Mouse (Mus musculus) stomach, postnatal 0 days (tissue): ENCODE data around the gene Gm5141. TPM values are rescaled to one million over a fixed set of nuclear protein-coding genes. Genes with fewer than 3 reads are reported as not detected.
"Not testable (repeated sequence)": the region's sequence is repeated elsewhere in the genome, so short reads cannot be mapped to it uniquely, and the experiment has no call there.

Experiments used
- ATAC-seq: fragments of 200-750 bp; cut with Nextera tagmentation; 2 replicates; pipeline ENCODE4 v1.8.0; 2017; ENCODE audit not compliant: low FRiP score, low TSS enrichment
- DNase-seq: peaks from one replicate; pipeline ENCODE4 v3.0.0-alpha.2; 2016; ENCODE audit warnings: low spot score
- H3K27ac ChIP-seq: fragments of 300-500 bp; sonication (generic); replicated peaks from 2 replicates; pipeline ENCODE4 v1.5.1; 2014; ENCODE audit warnings: mild to moderate bottlenecking, control low read depth
- H3K27me3 ChIP-seq: fragments of 300-500 bp; sonication (generic); 2 replicates; pipeline ENCODE4 v1.6.1; 2014; ENCODE audit warnings: low read length; ENCODE audit not compliant: control insufficient read depth, insufficient read depth
- H3K36me3 ChIP-seq: fragments of 300-500 bp; sonication (generic); 2 replicates; pipeline ENCODE4 v1.6.1; 2014; ENCODE audit warnings: low read length, mixed read lengths; ENCODE audit not compliant: control insufficient read depth, insufficient read depth
- H3K4me1 ChIP-seq: fragments of 300-500 bp; sonication (generic); replicated peaks from 2 replicates; pipeline ENCODE4 v1.6.1; 2014; ENCODE audit warnings: antibody characterized with exemption; ENCODE audit not compliant: control insufficient read depth, insufficient read depth
- H3K4me2 ChIP-seq: fragments of 300-500 bp; sonication (generic); replicated peaks from 2 replicates; pipeline ENCODE4 v1.6.1; 2014; ENCODE audit warnings: low read depth, mild to moderate bottlenecking, control low read depth, moderate library complexity
- H3K4me3 ChIP-seq: fragments of 300-500 bp; sonication (generic); 2 replicates; pipeline ENCODE4 v1.5.1; 2014; ENCODE audit warnings: low read depth, low read length, control low read depth
- H3K9ac ChIP-seq: fragments of 300-500 bp; sonication (generic); 2 replicates; pipeline ENCODE4 v1.6.1; 2014; ENCODE audit warnings: mild to moderate bottlenecking, low read length, control low read depth, mixed read lengths
- H3K9me3 ChIP-seq: fragments of 300-500 bp; sonication (generic); 2 replicates; pipeline ENCODE4 v1.6.1; 2016; ENCODE audit warnings: low read length; ENCODE audit not compliant: control insufficient read depth
- CTCF ChIP-seq: IDR thresholded peaks from 2 replicates; pipeline ENCODE4 v1.5.1; 2016; ENCODE audit warnings: antibody characterized with exemption, low read depth, mild to moderate bottlenecking, moderate library complexity
- EP300 ChIP-seq: optimal IDR thresholded peaks from 2 replicates; pipeline ENCODE3; 2016; ENCODE audit warnings: antibody characterized with exemption
- WGBS: fragments of 180-500 bp; shearing (Covaris S2); extraction: QIAGEN DNeasy Blood & Tissue Kit; methylation state at CpG from one replicate; pipeline ENCODE4 v1.1.7; 2014; 5-methylcytosine and 5-hydroxymethylcytosine counted together
- polyA plus RNA-seq: library from polyadenylated mRNA; unstranded; fragments of >200 nt; fragmentation: Nextera tagmentation; extraction: Ambion mirVana; gene quantifications from 2 replicates; pipeline ENCODE4 v1.2.1, GENCODE M21; 2015

The Gm5141 gene
- polyA plus RNA-seq = 3.1 and 3.5 TPM in 2 replicates

- H3K36me3 ChIP-seq, H3K9me3 ChIP-seq, H3K27ac ChIP-seq, H3K27me3 ChIP-seq, H3K4me1 ChIP-seq: not testable (repeated sequence)
- ATAC-seq (peak; percentile 98), DNase-seq (peak; percentile 62)
- 4% methylated on average over 18 of the region's 23 CpGs for WGBS
- Histone ChIP-seq H3K9ac (peak within 1 kb of the TSS; percentile 50), H3K4me2 (peak within 1 kb of the TSS; percentile 60), H3K4me3 (peak within 1 kb of the TSS; percentile 42)
These were observed at the start of gene Gm5141 for GRCm38 (mm10) chr13:62785199-62786134. Gene Gm5141 (minus strand): TSS chr13:62785808.

- H3K27ac ChIP-seq = no peak overlapping the region
- ATAC-seq (no peak), DNase-seq (no peak)
- no peak for TF ChIP-seq CTCF
- TF ChIP-seq EP300 = no peak
- no peaks in the 10 kb centered on the region for H3K9me3 ChIP-seq
- H3K4me3 ChIP-seq = no peak overlapping the region
- no peaks in the 10 kb centered on the region for H3K4me1 ChIP-seq
- no peak overlapping the region for H3K4me2 ChIP-seq
- no peak overlapping the region for H3K9ac ChIP-seq
- 34% methylated on average over 4 of the region's 4 CpGs for WGBS
- no peaks in the 10 kb centered on the region for H3K27me3 ChIP-seq
- no peaks in the 10 kb centered on the region for H3K36me3 ChIP-seq
These were observed 47.7 kb upstream of the Gm5141 start for GRCm38 (mm10) chr13:62833341-62833740.

- no peaks in the 10 kb centered on the region for H3K36me3 ChIP-seq
- no peaks in the 10 kb centered on the region for H3K4me1 ChIP-seq
- H3K9me3 ChIP-seq = no peaks in the 10 kb centered on the region
- H3K9ac ChIP-seq = no peak overlapping the region
- TF ChIP-seq CTCF (no peak), EP300 (no peak)
- H3K4me2 ChIP-seq = no peak overlapping the region
- H3K4me3 ChIP-seq = no peak overlapping the region
- no peak overlapping the region for H3K27ac ChIP-seq
- ATAC-seq (no peak), DNase-seq (no peak)
- H3K27me3 ChIP-seq = no peaks in the 10 kb centered on the region
- WGBS = 66% methylated on average over 2 of the region's 2 CpGs
These were observed 46.6 kb upstream of the Gm5141 start for GRCm38 (mm10) chr13:62832239-62832638.

GRCm38 (mm10) chr13:62815705-62816104, 30.1 kb upstream of the Gm5141 start:
- not testable (repeated sequence) for H3K9me3 ChIP-seq, ATAC-seq
- WGBS = 84% methylated on average over 3 of the region's 3 CpGs

GRCm38 (mm10) chr13:62812713-62813112, 27.1 kb upstream of the Gm5141 start:
- DNase-seq (peak; percentile 39), ATAC-seq (peak; percentile 63; the same call in 1 of the 2 replicates)
- Histone ChIP-seq H3K4me3 (peak overlapping the region; percentile 23; the same call in 1 of the 2 replicates), H3K4me2 (peak overlapping the region; percentile 51), H3K36me3 (no peaks in the 10 kb centered on the region), H3K27ac (no peak overlapping the region), H3K27me3 (no peaks in the 10 kb centered on the region), H3K9ac (no peak overlapping the region), H3K9me3 (no peaks in the 10 kb centered on the region), H3K4me1 (no peaks in the 10 kb centered on the region)
- no peak for TF ChIP-seq CTCF
- no peak for TF ChIP-seq EP300
- WGBS = 5% methylated on average over 27 of the region's 32 CpGs

More at GRCm38 (mm10) chr13:62815705-62816104, 30.1 kb upstream of the Gm5141 start:
- not testable (repeated sequence) for H3K4me1 ChIP-seq, H3K36me3 ChIP-seq, H3K27me3 ChIP-seq, H3K9ac ChIP-seq, H3K4me2 ChIP-seq, DNase-seq, H3K27ac ChIP-seq, H3K4me3 ChIP-seq

- not testable (repeated sequence) for H3K27me3 ChIP-seq, H3K4me1 ChIP-seq, DNase-seq, H3K4me3 ChIP-seq, H3K27ac ChIP-seq, H3K9ac ChIP-seq, ATAC-seq, H3K36me3 ChIP-seq, H3K9me3 ChIP-seq, H3K4me2 ChIP-seq
- 93% methylated on average over 6 of the region's 6 CpGs for WGBS
These were observed 22.4 kb upstream of the Gm5141 start for GRCm38 (mm10) chr13:62807981-62808380.

- Histone ChIP-seq H3K4me2 (peak overlapping the region; percentile 60; the same call in 1 of the 2 replicates), H3K4me3 (peak overlapping the region; percentile 42)
- H3K9me3 ChIP-seq, DNase-seq, H3K9ac ChIP-seq, ATAC-seq, H3K36me3 ChIP-seq, H3K27me3 ChIP-seq, H3K4me1 ChIP-seq, H3K27ac ChIP-seq: not testable (repeated sequence)
- WGBS = 41% methylated on average over 2 of the region's 2 CpGs
These were observed 506 bp upstream of the Gm5141 start for GRCm38 (mm10) chr13:62786135-62786493.
